Mouse (Mus musculus): Measurements from ENCODE around the gene Gm11011. TPM values are rescaled to one million over a fixed set of nuclear protein-coding genes. Genes with fewer than 3 reads are reported as not detected.

Gene Gm11011
- polyA plus RNA-seq, 1 experiment from 2014 or later = not detected

DNA sequence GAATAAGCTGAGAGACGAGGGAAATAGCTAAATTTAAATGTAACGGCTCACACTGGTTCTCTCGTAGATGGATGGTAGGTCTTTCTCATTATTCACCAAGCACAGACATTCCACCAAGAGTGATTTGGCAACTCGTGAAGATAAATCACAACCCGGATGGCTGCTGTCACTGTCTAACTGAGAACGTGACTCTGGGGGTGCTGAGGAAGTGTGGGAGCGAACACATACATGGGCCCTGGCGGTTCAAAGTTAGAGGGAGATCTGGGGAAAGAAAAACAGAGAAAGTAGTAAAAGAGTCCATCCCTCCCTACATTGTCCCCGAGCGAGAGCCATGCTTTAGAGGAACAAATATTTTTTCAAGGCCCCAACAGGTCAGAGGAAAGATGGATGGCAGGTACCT lies 17.5 kb downstream of the Gm11011 start:
- Histone ChIP-seq H3K36me3 (replicated peaks; ENCODE audit: control insufficient read depth, insufficient read depth) (no peaks in the 10 kb centered on the region), H3K4me1 (replicated peaks; ENCODE audit: control insufficient read depth, insufficient read depth, low read length) (no peaks in the 10 kb centered on the region), H3K27ac (no peak overlapping the region), H3K4me2 (replicated peaks) (no peak overlapping the region), H3K9me3 (ENCODE audit: control insufficient read depth, low read length) (no peaks in the 10 kb centered on the region), H3K4me3 (replicated peaks; ENCODE audit: low read length) (no peak overlapping the region), H3K9ac (no peak overlapping the region), H3K27me3 (ENCODE audit: control insufficient read depth, insufficient read depth, low read length) (no peaks in the 10 kb centered on the region)
- WGBS = 82% methylated on average over 10 of the region's 10 CpGs
- ATAC-seq (ENCODE audit: low FRiP score) (no peak), DNase-seq (ENCODE audit: low spot score) (no peak)

DNA sequence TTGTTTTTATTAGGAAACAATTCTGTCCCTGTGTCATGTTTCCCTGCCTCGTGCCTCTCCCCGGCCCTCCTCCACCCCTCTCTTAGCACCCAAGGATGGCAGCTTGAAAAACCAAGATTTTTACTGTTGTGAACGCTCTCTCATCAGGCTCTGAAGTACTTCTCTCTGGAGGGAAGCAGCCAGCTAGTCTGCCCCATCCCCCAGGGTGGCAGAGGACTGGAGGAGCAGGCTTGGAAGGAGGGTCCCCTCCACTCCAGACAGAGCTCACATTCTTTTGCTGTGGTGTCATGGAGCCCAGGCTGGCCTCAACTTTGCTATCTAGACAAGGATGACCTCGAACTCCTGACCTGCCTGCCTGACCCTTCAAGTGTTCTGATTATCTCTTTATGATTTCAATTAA lies 21.4 kb downstream of the Gm11011 start:
- DNase-seq (ENCODE audit: low spot score) (no peak), ATAC-seq (ENCODE audit: low FRiP score) (no peak)
- Histone ChIP-seq H3K9ac (no peak overlapping the region), H3K36me3 (replicated peaks; ENCODE audit: control insufficient read depth, insufficient read depth) (no peaks in the 10 kb centered on the region), H3K4me3 (replicated peaks; ENCODE audit: low read length) (no peak overlapping the region), H3K9me3 (ENCODE audit: control insufficient read depth, low read length) (no peaks in the 10 kb centered on the region), H3K4me1 (replicated peaks; ENCODE audit: control insufficient read depth, insufficient read depth, low read length) (no peaks in the 10 kb centered on the region), H3K4me2 (replicated peaks) (no peak overlapping the region), H3K27ac (no peak overlapping the region), H3K27me3 (ENCODE audit: control insufficient read depth, insufficient read depth, low read length) (no peaks in the 10 kb centered on the region)
- WGBS = 79% methylated on average over 4 of the region's 4 CpGs

DNA sequence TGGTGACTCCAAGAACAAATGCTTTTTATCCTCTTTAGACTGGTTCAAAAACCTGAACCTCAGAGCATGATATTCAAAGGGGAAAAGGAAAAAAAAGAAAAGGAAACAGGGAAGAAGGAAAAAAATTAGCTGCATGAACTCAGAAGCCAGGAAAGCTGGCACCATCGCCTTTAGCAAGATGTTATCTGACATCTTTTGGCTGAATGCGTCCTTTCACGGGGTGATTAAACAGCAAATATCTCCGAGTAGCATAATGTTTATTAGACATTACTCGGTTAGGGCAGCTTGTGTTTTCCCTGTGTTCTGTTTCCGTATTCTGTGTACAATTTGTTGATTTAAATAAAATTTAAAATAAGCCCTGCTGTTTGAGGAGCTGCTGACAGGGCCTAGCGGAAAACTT lies 21.8 kb downstream of the Gm11011 start:
- no peaks in the 10 kb centered on the region for H3K9me3 ChIP-seq (ENCODE audit: control insufficient read depth, low read length)
- H3K4me3 ChIP-seq (replicated peaks; ENCODE audit: low read length) = no peak overlapping the region
- DNase-seq (ENCODE audit: low spot score) (no peak), ATAC-seq (ENCODE audit: low FRiP score) (no peak)
- H3K27ac ChIP-seq = no peak overlapping the region
- H3K4me2 ChIP-seq (replicated peaks) = no peak overlapping the region
- H3K27me3 ChIP-seq (ENCODE audit: control insufficient read depth, insufficient read depth, low read length) = no peaks in the 10 kb centered on the region
- WGBS = 81% methylated on average over 7 of the region's 7 CpGs
- no peaks in the 10 kb centered on the region for H3K4me1 ChIP-seq (replicated peaks; ENCODE audit: control insufficient read depth, insufficient read depth, low read length)
- H3K36me3 ChIP-seq (replicated peaks; ENCODE audit: control insufficient read depth, insufficient read depth) = no peaks in the 10 kb centered on the region
- no peak overlapping the region for H3K9ac ChIP-seq

DNA sequence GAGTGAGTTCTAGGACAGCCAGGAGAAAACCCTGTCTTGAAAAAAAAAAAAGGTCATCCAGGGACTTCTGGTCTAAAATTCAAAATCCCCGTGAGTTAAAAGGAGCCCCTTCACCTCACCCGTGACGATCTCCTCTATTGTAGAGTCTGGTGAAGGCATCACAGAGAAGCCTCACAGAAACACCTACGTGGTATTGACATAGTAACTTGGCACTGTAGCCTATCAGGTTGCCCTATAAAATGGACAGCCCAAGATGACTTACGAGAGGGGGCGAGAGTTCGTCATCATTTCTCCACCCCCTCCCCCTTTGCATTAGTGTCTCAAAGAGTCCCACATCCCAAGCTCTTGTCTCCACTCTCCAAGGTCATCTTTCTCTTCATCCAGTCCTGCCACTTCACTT lies 41.9 kb downstream of the Gm11011 start:
- DNase-seq (ENCODE audit: low spot score) (no peak), ATAC-seq (ENCODE audit: low FRiP score) (no peak)
- 94% methylated on average over 7 of the region's 7 CpGs for WGBS
- H3K9ac ChIP-seq = no peak overlapping the region
- no peaks in the 10 kb centered on the region for H3K9me3 ChIP-seq (ENCODE audit: control insufficient read depth, low read length)
- H3K4me2 ChIP-seq (replicated peaks) = no peak overlapping the region
- no peak overlapping the region for H3K4me3 ChIP-seq (replicated peaks; ENCODE audit: low read length)
- H3K4me1 ChIP-seq (replicated peaks; ENCODE audit: control insufficient read depth, insufficient read depth, low read length) = no peaks in the 10 kb centered on the region
- no peaks in the 10 kb centered on the region for H3K36me3 ChIP-seq (replicated peaks; ENCODE audit: control insufficient read depth, insufficient read depth)
- no peak overlapping the region for H3K27ac ChIP-seq
- no peaks in the 10 kb centered on the region for H3K27me3 ChIP-seq (ENCODE audit: control insufficient read depth, insufficient read depth, low read length)

DNA sequence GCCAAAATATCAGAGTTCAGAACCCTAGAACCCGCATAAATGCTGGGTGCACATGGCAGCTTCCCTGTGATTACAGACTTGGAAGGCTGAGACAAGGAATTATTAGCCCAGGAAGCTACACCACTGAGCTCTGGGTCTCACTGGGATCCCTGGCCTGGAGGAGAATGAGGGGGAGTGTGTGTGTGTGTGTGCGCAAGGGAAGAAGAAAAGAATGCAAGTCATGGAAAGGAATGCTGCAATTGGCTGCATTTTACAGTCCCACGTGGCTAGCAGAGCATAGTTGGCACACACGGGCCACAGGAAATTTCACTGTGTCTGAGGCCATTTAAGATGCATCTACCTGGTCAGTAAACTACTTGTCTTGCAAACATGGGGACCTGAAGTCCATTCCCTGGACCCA lies 48.6 kb downstream of the Gm11011 start:
- Histone ChIP-seq H3K27me3 (ENCODE audit: control insufficient read depth, insufficient read depth, low read length) (no peaks in the 10 kb centered on the region), H3K9ac (no peak overlapping the region), H3K36me3 (replicated peaks; ENCODE audit: control insufficient read depth, insufficient read depth) (no peaks in the 10 kb centered on the region), H3K4me2 (replicated peaks) (no peak overlapping the region), H3K4me3 (replicated peaks; ENCODE audit: low read length) (no peak overlapping the region), H3K4me1 (replicated peaks; ENCODE audit: control insufficient read depth, insufficient read depth, low read length) (no peaks in the 10 kb centered on the region; the same call in 1 of the 2 replicates), H3K9me3 (ENCODE audit: control insufficient read depth, low read length) (no peaks in the 10 kb centered on the region), H3K27ac (no peak overlapping the region)
- no peak for ATAC-seq (ENCODE audit: low FRiP score)
- DNase-seq (ENCODE audit: low spot score) = no peak
- 65% methylated on average over 4 of the region's 4 CpGs for WGBS

Other genes starting within 250 kb of the Gm11011 start
- gene Tshz2, start 45.3 kb upstream of the Gm11011 start, polyA plus RNA-seq (2014; fragmentation: Nextera tagmentation; extraction: Ambion mirVana) = 29.8 and 38.1 TPM in 2 replicates